Mouse (Mus musculus) CH12.LX (cell line): Measurements from ENCODE around the gene Tyrobp. TPM values are rescaled to one million over a fixed set of nuclear protein-coding genes. Genes with fewer than 3 reads are reported as not detected.

Experiments
- DNase-seq: peaks from one replicate; pipeline ENCODE4 v3.0.0-alpha.2; 2013; ENCODE audit errors: extremely low read depth
- H3K27ac ChIP-seq: 2 replicates; pipeline ENCODE4 v1.5.1; 2012; ENCODE audit warnings: low read depth, mild to moderate bottlenecking, control low read depth, moderate library complexity; ENCODE audit not compliant: insufficient read depth
- H3K27me3 ChIP-seq: replicated peaks from 2 replicates; pipeline ENCODE3; 2012; ENCODE audit warnings: inconsistent platforms
- H3K36me3 ChIP-seq, 2 experiments: replicated peaks in 1 of 2; 2 replicates each; pipeline versions ENCODE3 to v1.6.1; 2012; ENCODE audit warnings: inconsistent platforms in 1 of 2, low read length in 1 of 2, mild to moderate bottlenecking in 1 of 2, mixed read lengths in 1 of 2, moderate library complexity in 1 of 2; ENCODE audit not compliant: control insufficient read depth in 1 of 2, insufficient read depth in 1 of 2
- H3K4me1 ChIP-seq, 2 experiments: 2 replicates each; pipeline ENCODE4 v1.6.1; 2012; ENCODE audit warnings: inconsistent platforms in 1 of 2, moderate library complexity in 1 of 2; ENCODE audit not compliant: insufficient read depth in 2 of 2, control insufficient read depth in 1 of 2
- H3K4me2 ChIP-seq: 2 replicates; pipeline ENCODE4 v1.6.1; 2012; ENCODE audit warnings: low read depth, mild to moderate bottlenecking, control low read depth; ENCODE audit not compliant: poor library complexity, insufficient read depth, severe bottlenecking
- H3K4me3 ChIP-seq, 3 experiments: fragments of 150-350 bp in 1 of 3; sonication (generic) in 1 of 3; replicated peaks in 1 of 3; 2 replicates each; pipeline versions ENCODE3 to v1.5.1; 2011 to 2012; ENCODE audit warnings: low read depth in 2 of 3, low read length in 2 of 3, mild to moderate bottlenecking in 2 of 3, moderate library complexity in 2 of 3, control low read depth in 1 of 3, improper control_type of control experiment in 1 of 3, inconsistent platforms in 1 of 3, mixed read lengths in 1 of 3; ENCODE audit not compliant: poor library complexity in 1 of 3
- H3K79me2 ChIP-seq: replicated peaks from 2 replicates; pipeline ENCODE4 v1.6.1; 2012; ENCODE audit warnings: mild to moderate bottlenecking, moderate library complexity; ENCODE audit not compliant: control insufficient read depth, poor library complexity, insufficient read depth, severe bottlenecking; ENCODE audit errors: extremely low read depth
- H3K9ac ChIP-seq: 2 replicates; pipeline ENCODE4 v1.6.1; 2012; ENCODE audit warnings: low read depth, mild to moderate bottlenecking, control low read depth, moderate library complexity; ENCODE audit not compliant: insufficient read depth
- H3K9me3 ChIP-seq: replicated peaks from 2 replicates; pipeline ENCODE3; 2012; ENCODE audit warnings: low read length, inconsistent platforms, mixed read lengths
- BHLHE40 ChIP-seq: IDR thresholded peaks from 2 replicates; pipeline ENCODE4 v1.6.1; 2011; ENCODE audit warnings: mild to moderate bottlenecking, low read depth, low read length, improper control_type of control experiment
- EP300 ChIP-seq: IDR thresholded peaks from 2 replicates; pipeline ENCODE4 v1.6.1; 2011; ENCODE audit warnings: low read length, improper control_type of control experiment
- HCFC1 ChIP-seq: IDR thresholded peaks from 2 replicates; pipeline ENCODE4 v1.6.1; 2012; ENCODE audit warnings: low read depth, mild to moderate bottlenecking, inconsistent platforms, low read length, improper control_type of control experiment
- MAX ChIP-seq: IDR thresholded peaks from 2 replicates; pipeline ENCODE4 v1.6.1; 2011; ENCODE audit warnings: low read length, improper control_type of control experiment
- MEF2A ChIP-seq: IDR thresholded peaks from 2 replicates; pipeline ENCODE4 v1.6.1; 2014; ENCODE audit warnings: low read depth, mild to moderate bottlenecking, inconsistent platforms, low read length, improper control_type of control experiment, borderline replicate concordance
- MXI1 ChIP-seq: IDR thresholded peaks from 2 replicates; pipeline ENCODE4 v1.6.1; 2011; ENCODE audit warnings: mild to moderate bottlenecking, low read depth, low read length, improper control_type of control experiment
- NRF1 ChIP-seq: IDR thresholded peaks from 2 replicates; pipeline ENCODE4 v1.6.1; 2014; ENCODE audit warnings: low read depth, mild to moderate bottlenecking, inconsistent platforms, low read length, improper control_type of control experiment, moderate library complexity
- POLR2AphosphoS2 ChIP-seq: IDR thresholded peaks from 2 replicates; pipeline ENCODE4 v1.6.1; 2011; ENCODE audit warnings: low read depth, low read length, improper control_type of control experiment
- SIN3A ChIP-seq: IDR thresholded peaks from 2 replicates; pipeline ENCODE4 v1.6.1; 2012; ENCODE audit warnings: low read length, improper control_type of control experiment, inconsistent platforms
- TCF12 ChIP-seq: IDR thresholded peaks from 2 replicates; pipeline ENCODE4 v1.6.1; 2014; ENCODE audit warnings: low read depth, mild to moderate bottlenecking, inconsistent platforms, low read length, improper control_type of control experiment
- USF1 ChIP-seq: IDR thresholded peaks from 2 replicates; pipeline ENCODE4 v1.6.1; 2014; ENCODE audit warnings: low read depth, mild to moderate bottlenecking, inconsistent platforms, low read length, improper control_type of control experiment
- ZKSCAN1 ChIP-seq: IDR thresholded peaks from 2 replicates; pipeline ENCODE4 v1.6.1; 2012; ENCODE audit warnings: low read depth, inconsistent platforms, low read length, improper control_type of control experiment, borderline replicate concordance
- ZMIZ1 ChIP-seq: IDR thresholded peaks from 2 replicates; pipeline ENCODE4 v1.6.1; 2012; ENCODE audit warnings: low read depth, mild to moderate bottlenecking, inconsistent platforms, low read length, improper control_type of control experiment
- dilution Hi-C: fragments of 300-500 bp; cut with MboI; formaldehyde crosslinking; loops from 2 replicates; pipeline ENCODE4 v1.14.3; 2020; ENCODE audit warnings: low sequenced_read_pairs; ENCODE audit not compliant: extremely low pct_unique_long_range_greater_than_20kb, extremely low pct_ligation_motif_present
- in situ Hi-C: fragments of 300-500 bp; cut with MboI; formaldehyde crosslinking; loops from 3 replicates; pipeline ENCODE4 v1.14.3; 2019; ENCODE audit warnings: low sequenced_read_pairs, low pct_ligation_motif_present, low pct_unique_long_range_greater_than_20kb, mixed read lengths
- polyA plus RNA-seq: library from polyadenylated mRNA; unstranded; fragments of >175 nt; gene quantifications from 2 replicates; pipeline ENCODE4 v1.2.1, GENCODE M21; 2012; ENCODE audit warnings: low read depth; ENCODE audit not compliant: insufficient read length
- total RNA-seq, 2 experiments: library from RNA; depleted of rRNA; stranded (reverse); fragments of 300-350 nt in 1 of 2; fragments of >200 nt in 1 of 2; gene quantifications; 2 replicates each; pipeline ENCODE4 v1.2.3; 2012 to 2014

Tyrobp gene
- total and polyA plus RNA-seq, 3 experiments = 4.2 to 18.9 (median 13.0) TPM

GRCm38 (mm10) chr7:30423071-30423641, 9.6 kb downstream of the Tyrobp start:
- no peaks in the 10 kb centered on the region for H3K27me3 ChIP-seq
- H3K4me3 ChIP-seq = peak overlapping the region; percentile 85 to 93 (median 92)
- H3K4me2 ChIP-seq = peak overlapping the region; percentile 82
- dilution Hi-C loops = no loop called here
- H3K27ac ChIP-seq = peak overlapping the region; percentile 61; the same call in 1 of the 2 replicates
- H3K9me3 ChIP-seq = peaks cover 8% of the 10 kb centered on the region
- peaks cover 9 to 66% of the 10 kb centered on the region in 2 experiments for H3K4me1 ChIP-seq
- TF ChIP-seq TCF12 = 0 out of 2 replicates have a peak, but pooled peaks have one; percentile 8
- no peak for TF ChIP-seq MEF2A
- no peak for TF ChIP-seq USF1
- peak; percentile 76 for TF ChIP-seq HCFC1
- no peak for TF ChIP-seq ZMIZ1
- TF ChIP-seq MXI1 = peak; percentile 60; the same call in 1 of the 2 replicates
- TF ChIP-seq NRF1 = no peak
- TF ChIP-seq EP300 = no peak
- no peak for TF ChIP-seq POLR2AphosphoS2
- TF ChIP-seq, all 38 proteins: peak for 3
- no peak for DNase-seq
- in situ Hi-C loops = no loop called here
- H3K79me2 ChIP-seq = peaks cover 22% of the 10 kb centered on the region
- peaks cover 42 to 60% of the 10 kb centered on the region in 2 experiments for H3K36me3 ChIP-seq
- peak overlapping the region; percentile 85 for H3K9ac ChIP-seq

- Histone ChIP-seq H3K4me2 (no peak overlapping the region), H3K4me3 (no peak overlapping the region), H3K9me3 (no peaks in the 10 kb centered on the region), H3K36me3 (peaks cover 40 to 49% of the 10 kb centered on the region in 2 experiments), H3K9ac (no peak overlapping the region), H3K27ac (no peak overlapping the region), H3K79me2 (0 out of 2 replicates have a peak, but pooled peaks cover 4% of the 10 kb centered on the region), H3K27me3 (peaks cover 5% of the 10 kb centered on the region), H3K4me1 (peaks cover 10 to 68% of the 10 kb centered on the region in 2 experiments)
- dilution Hi-C loops = no loop called here
- no peak for TF ChIP-seq ZKSCAN1
- TF ChIP-seq ZMIZ1 = peak; percentile 65; the same call in 1 of the 2 replicates
- in situ Hi-C loops = loop anchor here (5.0 kb wide), 1 partner anchor 37 kb away; no protein-coding TSS in a partner anchor
- no peak for DNase-seq
Observed at GRCm38 (mm10) chr7:30429327-30429726, 15.8 kb downstream of the Tyrobp start.

GRCm38 (mm10) chr7:30430191-30430590, 16.6 kb downstream of the Tyrobp start:
- H3K9me3 ChIP-seq = no peaks in the 10 kb centered on the region
- in situ Hi-C loops = no loop called here
- peaks cover 12% of the 10 kb centered on the region for H3K27me3 ChIP-seq
- peaks cover 32 to 41% of the 10 kb centered on the region in 2 experiments for H3K36me3 ChIP-seq
- TF ChIP-seq MAX (0 out of 2 replicates have a peak, but pooled peaks have one; percentile 32), EP300 (0 out of 2 replicates have a peak, but pooled peaks have one; percentile 17), BHLHE40 (0 out of 2 replicates have a peak, but pooled peaks have one; percentile 6), SIN3A (no peak)
- H3K4me3 ChIP-seq = no peak overlapping the region
- no peak overlapping the region for H3K4me2 ChIP-seq
- dilution Hi-C loops = no loop called here
- no peak for DNase-seq
- peaks cover 10 to 59% of the 10 kb centered on the region in 2 experiments for H3K4me1 ChIP-seq
- H3K9ac ChIP-seq = no peak overlapping the region
- no peaks in the 10 kb centered on the region for H3K79me2 ChIP-seq
- peak overlapping the region; percentile 33 for H3K27ac ChIP-seq
